Mouse (Mus musculus) limb, embryonic 11.5 days (tissue): ENCODE data around the gene Avp. TPM values are rescaled to one million over a fixed set of nuclear protein-coding genes. Genes with fewer than 3 reads are reported as not detected.

ENCODE experiments used
- ATAC-seq: fragments of 200-750 bp; cut with Nextera tagmentation; 2 replicates; pipeline ENCODE4 v1.8.0; 2017; ENCODE audit warnings: low read depth; ENCODE audit not compliant: insufficient number of reproducible peaks, low FRiP score, low TSS enrichment
- DNase-seq: peaks from one replicate; pipeline ENCODE4 v3.0.0-alpha.2; 2015; ENCODE audit warnings: low spot score
- H3K27ac ChIP-seq: fragments of 300-500 bp; sonication (generic); replicated peaks from 2 replicates; pipeline ENCODE4 v1.5.1; 2014; ENCODE audit warnings: low read depth, mild to moderate bottlenecking, low read length
- H3K27me3 ChIP-seq: fragments of 300-500 bp; sonication (generic); 2 replicates; pipeline ENCODE4 v1.6.1; 2014; ENCODE audit warnings: mild to moderate bottlenecking, low read length, mixed read lengths; ENCODE audit not compliant: control insufficient read depth, insufficient read depth
- H3K36me3 ChIP-seq: fragments of 300-500 bp; sonication (generic); 2 replicates; pipeline ENCODE4 v1.6.1; 2014; ENCODE audit warnings: mild to moderate bottlenecking, low read length, moderate library complexity, mixed read lengths; ENCODE audit not compliant: control insufficient read depth, insufficient read depth
- H3K4me1 ChIP-seq: fragments of 300-500 bp; sonication (generic); 2 replicates; pipeline ENCODE4 v1.6.1; 2014; ENCODE audit warnings: low read length, mixed read lengths; ENCODE audit not compliant: control insufficient read depth, insufficient read depth
- H3K4me2 ChIP-seq: fragments of 300-500 bp; sonication (generic); 2 replicates; pipeline ENCODE4 v1.6.1; 2014; ENCODE audit warnings: low read depth, mild to moderate bottlenecking, moderate library complexity; ENCODE audit not compliant: severe bottlenecking
- H3K4me3 ChIP-seq: fragments of 300-500 bp; sonication (generic); 2 replicates; pipeline ENCODE4 v1.5.1; 2014; ENCODE audit warnings: low read depth, low read length
- H3K9ac ChIP-seq: fragments of 300-500 bp; sonication (generic); 2 replicates; pipeline ENCODE4 v1.6.1; 2014; ENCODE audit warnings: mild to moderate bottlenecking, low read length
- H3K9me3 ChIP-seq: fragments of 300-500 bp; sonication (generic); 2 replicates; pipeline ENCODE4 v1.6.1; 2016; ENCODE audit warnings: low read length; ENCODE audit not compliant: control insufficient read depth
- WGBS: fragments of 180-500 bp; shearing (Covaris S2); extraction: QIAGEN DNeasy Blood & Tissue Kit; methylation state at CpG from one replicate; pipeline ENCODE4 v1.1.7; 2014; 5-methylcytosine and 5-hydroxymethylcytosine counted together
- microRNA-seq: library from miRNA; unstranded; fragments of <30 nt; microRNA quantifications from one replicate; pipeline ENCODE4, GENCODE M21; 2016
- polyA plus RNA-seq: library from polyadenylated mRNA; unstranded; fragments of >200 nt; fragmentation: Nextera tagmentation; extraction: Ambion mirVana; gene quantifications from 2 replicates; pipeline ENCODE4 v1.2.1, GENCODE M21; 2014

Gene Avp
- polyA plus RNA-seq, 1 experiment from 2014 or later = not detected

GRCm38 (mm10) chr2:130540266-130540665, 42.1 kb downstream of the Avp start:
- 92% methylated on average over 9 of the region's 9 CpGs for WGBS
- ATAC-seq = no peak
- no peak for DNase-seq

DNA sequence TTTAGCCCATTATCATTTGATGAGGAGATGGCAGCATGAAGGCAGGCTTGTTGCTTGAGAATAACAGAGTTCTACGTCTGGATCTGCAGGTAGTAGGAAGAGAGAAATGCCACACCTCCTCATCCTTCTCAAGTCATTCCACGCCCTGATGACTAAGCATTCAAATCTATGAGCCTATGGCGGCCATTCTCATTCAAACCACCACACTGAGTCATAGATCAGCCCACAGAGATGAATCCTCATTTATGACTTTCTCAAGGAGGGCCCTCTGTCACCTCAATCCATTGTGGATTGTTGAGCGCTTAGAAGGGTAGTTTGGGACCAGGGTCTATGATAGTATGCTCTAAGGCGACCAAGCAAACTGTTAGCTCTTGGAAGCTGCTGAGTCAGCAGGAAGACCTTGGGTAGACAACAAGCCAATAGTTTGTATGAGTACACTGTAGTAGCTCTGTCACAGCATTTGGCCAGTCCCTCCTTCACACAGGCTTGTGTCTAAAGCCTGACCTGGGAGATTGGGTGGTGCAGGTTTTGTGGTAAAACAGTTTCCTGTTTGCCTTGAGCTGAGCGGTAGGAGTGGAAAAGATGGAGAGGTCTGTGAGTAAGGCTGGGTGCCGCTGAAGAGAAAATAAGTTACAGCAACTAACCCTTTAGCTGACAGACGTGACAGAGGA, 43.3 kb downstream of the Avp start:
- no peak overlapping the region for H3K27ac ChIP-seq

More at GRCm38 (mm10) chr2:130540266-130540665, 42.1 kb downstream of the Avp start:
- Histone ChIP-seq H3K4me3 (no peak overlapping the region), H3K9ac (no peak overlapping the region), H3K4me2 (no peak overlapping the region), H3K36me3 (peaks cover 19% of the 10 kb centered on the region; the same call in 1 of the 2 replicates), H3K27me3 (no peaks in the 10 kb centered on the region), H3K9me3 (no peaks in the 10 kb centered on the region), H3K27ac (no peak overlapping the region), H3K4me1 (no peaks in the 10 kb centered on the region)

DNA sequence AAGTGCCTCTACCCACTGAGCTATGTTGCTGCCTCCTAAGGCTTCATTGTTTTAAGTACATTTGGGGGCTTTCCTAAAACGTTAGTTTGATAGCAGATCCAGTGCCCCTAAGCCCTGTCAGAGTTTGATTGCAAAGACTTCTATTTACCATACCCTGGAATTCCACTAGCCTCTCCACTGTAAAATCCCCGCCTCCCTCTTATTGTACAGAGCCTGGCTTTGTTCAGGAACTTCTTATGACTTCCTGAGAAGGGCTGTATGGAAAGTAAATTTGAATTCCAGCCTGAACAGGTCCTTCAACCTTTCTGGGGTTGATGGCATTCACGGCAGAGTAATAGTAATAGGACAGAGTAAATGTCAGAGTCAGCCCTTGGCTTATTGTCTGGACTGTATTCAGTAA, 45.5 kb downstream of the Avp start:
- no peak overlapping the region for H3K4me2 ChIP-seq
- H3K4me3 ChIP-seq = no peak overlapping the region
- WGBS = 84% methylated on average over 3 of the region's 3 CpGs
- H3K27ac ChIP-seq = no peak overlapping the region
- no peaks in the 10 kb centered on the region for H3K27me3 ChIP-seq
- ATAC-seq (no peak), DNase-seq (no peak)
- H3K9me3 ChIP-seq = no peaks in the 10 kb centered on the region
- no peak overlapping the region for H3K9ac ChIP-seq
- H3K4me1 ChIP-seq = no peaks in the 10 kb centered on the region
- H3K36me3 ChIP-seq = peaks cover 7% of the 10 kb centered on the region

More for the DNA sequence above, 43.3 kb downstream of the Avp start:
- H3K36me3 ChIP-seq = peaks cover 14% of the 10 kb centered on the region; the same call in 1 of the 2 replicates
- H3K4me1 ChIP-seq = no peaks in the 10 kb centered on the region
- no peak overlapping the region for H3K4me2 ChIP-seq
- H3K9me3 ChIP-seq = no peaks in the 10 kb centered on the region
- H3K9ac ChIP-seq = no peak overlapping the region
- DNase-seq = no peak
- no peak for ATAC-seq
- no peak overlapping the region for H3K4me3 ChIP-seq
- no peaks in the 10 kb centered on the region for H3K27me3 ChIP-seq
- 91% methylated on average over 8 of the region's 8 CpGs for WGBS

DNA sequence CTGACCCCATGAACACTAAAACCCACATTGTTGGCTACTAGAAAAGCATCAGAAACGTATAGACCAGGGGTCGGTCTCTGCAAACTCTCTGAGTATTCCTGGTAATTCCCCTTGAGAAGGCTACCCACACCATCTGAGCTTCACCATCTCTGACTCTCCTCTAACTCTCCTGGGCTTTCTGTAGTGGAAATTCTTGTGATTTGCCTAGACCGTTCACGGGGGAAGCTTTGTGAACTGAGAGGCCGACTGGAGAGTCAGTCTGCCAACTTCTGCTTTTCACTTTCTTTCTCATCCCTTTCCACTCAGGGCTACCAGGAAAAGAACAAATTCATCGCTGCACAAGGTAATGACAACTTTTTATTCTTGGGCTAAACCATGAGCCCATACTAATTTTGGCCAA, 47.3 kb downstream of the Avp start:
- 96% methylated on average over 6 of the region's 6 CpGs for WGBS
- H3K36me3 ChIP-seq = peaks cover 7% of the 10 kb centered on the region

DNA sequence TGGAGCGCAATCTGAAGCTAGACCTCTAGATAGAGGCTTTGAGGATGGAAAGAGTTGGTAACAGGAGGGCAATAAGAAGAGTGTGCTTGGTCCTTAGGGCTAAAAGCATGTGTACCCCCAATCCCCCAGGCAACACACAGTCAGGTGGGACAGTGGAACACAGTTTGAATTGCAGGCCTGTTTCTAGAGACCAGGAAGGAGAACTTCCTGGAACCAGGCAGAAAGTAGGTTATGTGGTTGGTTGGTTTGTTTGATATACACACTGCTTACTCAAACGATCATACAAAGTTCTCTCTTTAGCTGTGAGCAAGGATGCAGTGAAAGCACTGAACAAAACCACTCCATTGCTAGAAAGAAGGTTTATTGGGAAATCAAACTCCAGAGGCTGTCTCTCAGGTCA, 50.2 kb downstream of the Avp start:
- DNase-seq = no peak
- H3K9ac ChIP-seq = no peak overlapping the region
- WGBS = 86% methylated on average over 2 of the region's 2 CpGs
- H3K4me1 ChIP-seq = no peaks in the 10 kb centered on the region
- H3K4me2 ChIP-seq = no peak overlapping the region
- H3K27me3 ChIP-seq = no peaks in the 10 kb centered on the region
- peaks cover 7% of the 10 kb centered on the region for H3K36me3 ChIP-seq
- H3K9me3 ChIP-seq = no peaks in the 10 kb centered on the region
- no peak overlapping the region for H3K4me3 ChIP-seq
- no peak for ATAC-seq
- H3K27ac ChIP-seq = no peak overlapping the region

More for the DNA sequence above, 47.3 kb downstream of the Avp start:
- Histone ChIP-seq H3K4me2 (no peak overlapping the region), H3K27ac (no peak overlapping the region), H3K4me3 (no peak overlapping the region), H3K27me3 (no peaks in the 10 kb centered on the region), H3K9me3 (no peaks in the 10 kb centered on the region), H3K9ac (no peak overlapping the region), H3K4me1 (no peaks in the 10 kb centered on the region)
- DNase-seq (no peak), ATAC-seq (no peak)

Small RNA genes within 50 kb of the gene (microRNA-seq; reads per million reads assigned to microRNA genes)
- gene Gm23876 = not detected

Other genes with a start within 250 kb of the Avp start
- 62.3 and 64.2 TPM in 2 replicates for gene Cpxm1, start 185.0 kb downstream of the Avp start, polyA plus RNA-seq
- gene Gm28372, start 177.3 kb downstream of the Avp start, polyA plus RNA-seq = not detected in 2 replicates
- gene 1700020A23Rik, start 177.3 kb downstream of the Avp start, polyA plus RNA-seq = not detected in 2 replicates
- gene Tmem239, start 176.1 kb downstream of the Avp start, polyA plus RNA-seq = 0.11 TPM in 1 of 2 replicates, not detected in the other
- gene Vps16, start 158.2 kb downstream of the Avp start, polyA plus RNA-seq = 79.8 and 89.2 TPM in 2 replicates
- gene Pced1a, start 157.9 kb downstream of the Avp start, polyA plus RNA-seq = 10.9 and 11.4 TPM in 2 replicates
- gene Ptpra, start 132.3 kb downstream of the Avp start, polyA plus RNA-seq = 88.6 and 98.5 TPM in 2 replicates
- gene Mrps26, start 18.8 kb downstream of the Avp start, polyA plus RNA-seq = 80.2 and 90.2 TPM in 2 replicates
- not detected in 2 replicates for gene Oxt, start 6.4 kb downstream of the Avp start, polyA plus RNA-seq
- gene Fastkd5, start 47.5 kb upstream of the Avp start, polyA plus RNA-seq = 23.4 and 24.9 TPM in 2 replicates
- gene Ubox5, start 47.5 kb upstream of the Avp start, polyA plus RNA-seq = 16.6 and 21.1 TPM in 2 replicates
- gene Lzts3, start 60.2 kb upstream of the Avp start, polyA plus RNA-seq = 0.88 and 1.1 TPM in 2 replicates
- gene Ddrgk1, start 82.1 kb upstream of the Avp start, polyA plus RNA-seq = 50.7 and 52.5 TPM in 2 replicates
- gene Itpa, start 85.1 kb upstream of the Avp start, polyA plus RNA-seq = 149 and 157 TPM in 2 replicates
- gene Slc4a11, start 115.0 kb upstream of the Avp start, polyA plus RNA-seq = 0.57 and 1.1 TPM in 2 replicates